ENCODE assay signal across 9 mouse cellular contexts in the genomic region with DNA sequence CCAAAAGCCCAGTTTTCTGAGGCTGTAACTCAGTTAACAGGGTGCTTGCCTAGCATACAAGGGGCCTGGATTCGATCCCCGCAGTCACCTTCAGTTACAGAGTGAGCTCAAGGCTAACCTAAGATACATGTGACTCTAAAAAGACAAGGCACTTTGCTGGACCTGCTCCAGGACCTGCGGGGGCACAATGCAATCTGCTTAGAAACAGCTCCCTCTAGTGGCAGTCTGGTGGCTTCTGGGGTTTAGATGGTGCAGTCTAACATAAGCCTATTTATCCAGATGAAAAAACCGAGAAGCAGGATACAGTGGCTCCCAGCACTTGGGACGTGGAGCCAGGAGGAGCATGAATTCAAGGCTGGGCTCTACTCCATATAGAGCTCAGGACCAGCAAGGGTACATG. TPM values are rescaled to one million over a fixed set of nuclear protein-coding genes. Genes with fewer than 3 reads are reported as not detected.
A peak's percentile ranks its signal among the peaks of the same experiment; 100 is the strongest.
DNase-seq lines count a peak whose midpoint lies in the region; ATAC-seq and TF ChIP-seq lines count a peak whose summit lies in the region.
"Had no signal": no experiment of that assay in that cellular context is flagged by ENCODE, and none has a peak within 500 bp of the region (broad histone marks: within the 10 kb centered on the region; RNA-seq: fewer than 3 reads in every experiment).

No protein-coding gene starts in this region.

- peak; percentile 93 for TF ChIP-seq CTCF in E14TG2a.4 (conservative IDR thresholded peaks at IDR 0.05; ENCODE audit: low read length)
- TF ChIP-seq CTCF in bone marrow macrophage, adult 2 months (IDR thresholded peaks at IDR 0.05; ENCODE audit: low read depth, low read length): peak; percentile 82
- peak; percentile 47; the same call in 1 of the 2 replicates for TF ChIP-seq CTCF in olfactory bulb, adult 2 months (IDR thresholded peaks at IDR 0.05; ENCODE audit: insufficient read depth, low read depth, low read length)

- peaks cover 90% of the 10 kb centered on the region for H3K36me3 ChIP-seq in E14TG2a.4 (ENCODE audit: insufficient read depth, low read length)
- peaks cover 92% of the 10 kb centered on the region for H3K36me3 ChIP-seq in forebrain, embryonic 10.5 days (replicated peaks)
- peaks cover 22% of the 10 kb centered on the region for H3K36me3 ChIP-seq in heart, embryonic 16.5 days (ENCODE audit: control insufficient read depth, insufficient read depth)
- H3K36me3 ChIP-seq in liver, embryonic 16.5 days (ENCODE audit: control insufficient read depth, insufficient read depth): peaks cover 38% of the 10 kb centered on the region

- no peak overlapping the region for H3K27ac ChIP-seq in bone marrow macrophage, adult 2 months (ENCODE audit: insufficient read depth, low read depth, low read length)
- no peak overlapping the region for H3K27ac ChIP-seq in forebrain, embryonic 10.5 days
- H3K27ac ChIP-seq in heart, embryonic 16.5 days (ENCODE audit: low read length): peak overlapping the region; percentile 80
- H3K27ac ChIP-seq in liver, embryonic 16.5 days (ENCODE audit: low read length): no peak overlapping the region
- H3K27ac ChIP-seq in olfactory bulb, adult 2 months (ENCODE audit: insufficient read depth, low read depth, low read length): no peak overlapping the region
- H3K27ac ChIP-seq: macrophage had no signal

- H3K9me3 ChIP-seq in E14TG2a.4 (ENCODE audit: low read length): no peaks in the 10 kb centered on the region
- no peaks in the 10 kb centered on the region for H3K9me3 ChIP-seq in forebrain, embryonic 10.5 days
- no peaks in the 10 kb centered on the region for H3K9me3 ChIP-seq in heart, embryonic 16.5 days (replicated peaks; ENCODE audit: control insufficient read depth, low read length)
- H3K9me3 ChIP-seq in liver, embryonic 16.5 days (replicated peaks; ENCODE audit: control insufficient read depth, low read length): no peaks in the 10 kb centered on the region

- peaks cover 72% of the 10 kb centered on the region for H3K4me1 ChIP-seq in E14TG2a.4 (replicated peaks; ENCODE audit: low read depth, low read length)
- H3K4me1 ChIP-seq in bone marrow macrophage, adult 2 months (ENCODE audit: control insufficient read depth, insufficient read depth, low read length): peaks cover 6% of the 10 kb centered on the region
- peaks cover 2% of the 10 kb centered on the region; the same call in 1 of the 2 replicates for H3K4me1 ChIP-seq in forebrain, embryonic 10.5 days
- H3K4me1 ChIP-seq in heart, embryonic 16.5 days (ENCODE audit: control insufficient read depth, insufficient read depth, low read length): peaks cover 11% of the 10 kb centered on the region
- H3K4me1 ChIP-seq in liver, embryonic 16.5 days (ENCODE audit: control insufficient read depth, low read depth, low read length): peaks cover 5% of the 10 kb centered on the region
- peaks cover 10% of the 10 kb centered on the region for H3K4me1 ChIP-seq in olfactory bulb, adult 2 months (ENCODE audit: control insufficient read depth, insufficient read depth, low read length)

- H3K4me2 ChIP-seq in heart, embryonic 16.5 days (ENCODE audit: low read depth, low read length): no peak overlapping the region
- H3K4me2 ChIP-seq in liver, embryonic 16.5 days (ENCODE audit: low read depth, low read length): no peak overlapping the region

- no peaks in the 10 kb centered on the region for H3K27me3 ChIP-seq in E14TG2a.4 (ENCODE audit: insufficient read depth, low read length)
- no peaks in the 10 kb centered on the region for H3K27me3 ChIP-seq in forebrain, embryonic 10.5 days (ENCODE audit: poor library complexity, severe bottlenecking)
- no peaks in the 10 kb centered on the region for H3K27me3 ChIP-seq in heart, embryonic 16.5 days (ENCODE audit: control insufficient read depth, insufficient read depth, low read length)
- H3K27me3 ChIP-seq in liver, embryonic 16.5 days (ENCODE audit: control insufficient read depth, insufficient read depth, low read depth, low read length): no peaks in the 10 kb centered on the region

- no peak for TF ChIP-seq POLR2A in bone marrow macrophage, adult 2 months (IDR thresholded peaks at IDR 0.05; ENCODE audit: borderline replicate concordance, low read depth, low read length)
- no peak for TF ChIP-seq POLR2A in olfactory bulb, adult 2 months (IDR thresholded peaks at IDR 0.05; ENCODE audit: insufficient read depth, low read depth, low read length)

- no peak overlapping the region for H3K9ac ChIP-seq in heart, embryonic 16.5 days (ENCODE audit: low read length)
- no peak overlapping the region for H3K9ac ChIP-seq in liver, embryonic 16.5 days (ENCODE audit: low read depth, low read length)

- peak; percentile 64 for ATAC-seq in heart, embryonic 16.5 days (replicated peaks; ENCODE audit: extremely low read depth, insufficient read depth, low FRiP score)
- ATAC-seq in liver, embryonic 16.5 days (ENCODE audit: low read depth): peak; percentile 74

- no peak overlapping the region for H3K4me3 ChIP-seq in E14TG2a.4 (replicated peaks; ENCODE audit: low read length)
- H3K4me3 ChIP-seq in bone marrow macrophage, adult 2 months (ENCODE audit: insufficient read depth, low read length): no peak overlapping the region
- H3K4me3 ChIP-seq in forebrain, embryonic 10.5 days: no peak overlapping the region
- no peak overlapping the region for H3K4me3 ChIP-seq in heart, embryonic 16.5 days (ENCODE audit: low read length)
- H3K4me3 ChIP-seq in liver, embryonic 16.5 days (ENCODE audit: low read depth, low read length): no peak overlapping the region
- no peak overlapping the region for H3K4me3 ChIP-seq in olfactory bulb, adult 2 months (ENCODE audit: insufficient read depth, low read depth, low read length)

- DNase-seq in forebrain, embryonic 10.5 days (ENCODE audit: extremely low spot score, low spot score): peak; percentile 80
- DNase-seq in kidney, postnatal 36 days: peak; percentile 94 to 95
- peak; percentile 79 for DNase-seq in testis, postnatal 14 days (ENCODE audit: low spot score)

- 44% methylated on average over 5 of the region's 5 CpGs for WGBS in forebrain, embryonic 10.5 days
- 24% methylated on average over 5 of the region's 5 CpGs for WGBS in heart, embryonic 16.5 days
- WGBS in liver, embryonic 16.5 days (ENCODE audit: insufficient replicate concordance): 26% methylated on average over 5 of the region's 5 CpGs
- 9% methylated on average over 5 of the region's 5 CpGs for WGBS in olfactory bulb, adult 2 months

RNA-seq across cellular contexts. Expression of a gene that starts 8.7 kb away (rescaled TPM):
- polyA plus RNA-seq in bone marrow macrophage, adult 2 months (2012; ENCODE audit: insufficient read depth, insufficient read length, missing spikeins): 14.6 and 20.3 TPM in 2 replicates
- polyA plus RNA-seq in forebrain, embryonic 10.5 days (2016; fragmentation: Nextera tagmentation; extraction: Ambion mirVana): 10.4 and 11.0 TPM in 2 replicates
- polyA plus RNA-seq in heart, embryonic 16.5 days (2015; fragmentation: Nextera tagmentation; extraction: Ambion mirVana): 40.6 and 45.6 TPM in 2 replicates
- polyA plus RNA-seq in liver, embryonic 16.5 days (2015; fragmentation: Nextera tagmentation; extraction: Ambion mirVana): 9.4 and 12.1 TPM in 2 replicates
- polyA plus RNA-seq in olfactory bulb, adult 2 months (2012; ENCODE audit: insufficient read depth, insufficient read length, low replicate concordance, missing spikeins): not detected in 2 replicates

RNA-seq across cellular contexts. Expression of a gene that starts 10.4 kb away (rescaled TPM):
- polyA plus RNA-seq in bone marrow macrophage, adult 2 months (2012; ENCODE audit: insufficient read depth, insufficient read length, missing spikeins): 26.8 and 27.6 TPM in 2 replicates
- 15.3 and 16.3 TPM in 2 replicates for polyA plus RNA-seq in forebrain, embryonic 10.5 days (2016; fragmentation: Nextera tagmentation; extraction: Ambion mirVana)
- 15.7 and 16.7 TPM in 2 replicates for polyA plus RNA-seq in heart, embryonic 16.5 days (2015; fragmentation: Nextera tagmentation; extraction: Ambion mirVana)
- polyA plus RNA-seq in liver, embryonic 16.5 days (2015; fragmentation: Nextera tagmentation; extraction: Ambion mirVana): 19.8 and 20.6 TPM in 2 replicates
- not detected in 2 replicates for polyA plus RNA-seq in olfactory bulb, adult 2 months (2012; ENCODE audit: insufficient read depth, insufficient read length, low replicate concordance, missing spikeins)

RNA-seq across cellular contexts. Expression of a gene that starts 10.6 kb away (rescaled TPM):
- 5.0 and 7.3 TPM in 2 replicates for polyA plus RNA-seq in bone marrow macrophage, adult 2 months (2012; ENCODE audit: insufficient read depth, insufficient read length, missing spikeins)
- polyA plus RNA-seq in forebrain, embryonic 10.5 days (2016; fragmentation: Nextera tagmentation; extraction: Ambion mirVana): 8.6 and 9.2 TPM in 2 replicates
- polyA plus RNA-seq in heart, embryonic 16.5 days (2015; fragmentation: Nextera tagmentation; extraction: Ambion mirVana): 5.9 and 6.4 TPM in 2 replicates
- polyA plus RNA-seq in liver, embryonic 16.5 days (2015; fragmentation: Nextera tagmentation; extraction: Ambion mirVana): 4.3 TPM in 2 replicates
- polyA plus RNA-seq in olfactory bulb, adult 2 months (2012; ENCODE audit: insufficient read depth, insufficient read length, low replicate concordance, missing spikeins): not detected in 2 replicates

RNA-seq across cellular contexts. Expression of a gene that starts 14.5 kb away (rescaled TPM):
- polyA plus RNA-seq in bone marrow macrophage, adult 2 months (2012; ENCODE audit: insufficient read depth, insufficient read length, missing spikeins): 0.80 TPM in 1 of 2 replicates, not detected in the other
- not detected in 2 replicates for polyA plus RNA-seq in forebrain, embryonic 10.5 days (2016; fragmentation: Nextera tagmentation; extraction: Ambion mirVana)
- 6.7 and 28.8 TPM in 2 replicates for polyA plus RNA-seq in heart, embryonic 16.5 days (2015; fragmentation: Nextera tagmentation; extraction: Ambion mirVana)
- 29.4 and 67.5 TPM in 2 replicates for polyA plus RNA-seq in liver, embryonic 16.5 days (2015; fragmentation: Nextera tagmentation; extraction: Ambion mirVana)
- polyA plus RNA-seq in olfactory bulb, adult 2 months (2012; ENCODE audit: insufficient read depth, insufficient read length, low replicate concordance, missing spikeins): not detected in 2 replicates
- polyA plus RNA-seq: macrophage had no signal

RNA-seq across cellular contexts. Expression of a gene that starts 24.6 kb away (rescaled TPM):
- 93.9 and 99.8 TPM in 2 replicates for polyA plus RNA-seq in bone marrow macrophage, adult 2 months (2012; ENCODE audit: insufficient read depth, insufficient read length, missing spikeins)
- polyA plus RNA-seq in forebrain, embryonic 10.5 days (2016; fragmentation: Nextera tagmentation; extraction: Ambion mirVana): 638 and 648 TPM in 2 replicates
- 388 and 390 TPM in 2 replicates for polyA plus RNA-seq in heart, embryonic 16.5 days (2015; fragmentation: Nextera tagmentation; extraction: Ambion mirVana)
- 632 and 661 TPM in 2 replicates for polyA plus RNA-seq in liver, embryonic 16.5 days (2015; fragmentation: Nextera tagmentation; extraction: Ambion mirVana)
- polyA plus RNA-seq in olfactory bulb, adult 2 months (2012; ENCODE audit: insufficient read depth, insufficient read length, low replicate concordance, missing spikeins): not detected in 2 replicates

Comparison
In these comparisons a context has a peak if more than half of its experiments do, and no peak if none do; other contexts are left out.
1. RNA of a gene that starts 8.7 kb away (polyA plus RNA-seq): 40.6 to 45.6 TPM in heart, embryonic 16.5 days, 14.6 to 20.3 TPM in bone marrow macrophage, adult 2 months, 9.4 to 12.1 TPM in liver, embryonic 16.5 days and 10.4 to 11.0 TPM in forebrain, embryonic 10.5 days; not detected in olfactory bulb, adult 2 months; every median in the first group is over 10 times any median in the second.
2. RNA of a gene that starts 10.4 kb away (polyA plus RNA-seq): 26.8 to 27.6 TPM in bone marrow macrophage, adult 2 months, 19.8 to 20.6 TPM in liver, embryonic 16.5 days, 15.7 to 16.7 TPM in heart, embryonic 16.5 days and 15.3 to 16.3 TPM in forebrain, embryonic 10.5 days; not detected in olfactory bulb, adult 2 months; every median in the first group is over 10 times any median in the second.
3. Peak in every context shown above with its lines, with median percentiles within 50 percentile points of each other: CTCF ChIP-seq and DNase-seq.